Mouse (Mus musculus): ENCODE results near the gene Mvb12b.

DNA sequence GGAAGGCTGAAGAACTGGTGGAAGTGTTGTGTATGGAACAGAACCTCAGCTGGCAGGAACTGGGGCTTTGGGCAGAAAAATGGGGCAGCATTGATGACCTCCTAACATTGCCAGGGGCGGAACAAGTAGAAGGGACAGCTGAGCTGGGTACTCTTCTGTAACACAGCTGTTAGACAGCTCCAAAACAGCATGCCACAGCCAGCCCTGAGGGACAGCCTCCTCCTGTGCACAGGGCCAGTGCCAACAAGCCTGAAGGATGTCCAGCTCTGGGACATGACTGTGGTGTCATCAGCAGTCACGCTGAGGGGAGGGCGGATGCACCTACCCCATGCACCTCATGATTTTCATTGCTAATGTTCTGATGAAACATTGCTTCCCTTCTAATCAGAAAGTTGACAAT is 78.7 kb downstream of the Mvb12b start:
- TF ChIP-seq CTCF (conservative IDR thresholded peaks at IDR 0.05; ENCODE audit: low read length) (no peak), POU5F1 (IDR thresholded peaks at IDR 0.05; ENCODE audit: borderline replicate concordance, low read length) (no peak), NANOG (IDR thresholded peaks at IDR 0.05; ENCODE audit: borderline replicate concordance, low read length) (no peak)

Measured in E14TG2a.4 (cell line).